Mouse (Mus musculus) small intestine, adult 2 months (tissue): ENCODE measurements around the gene Itgb5.

ENCODE experiments used
- CTCF ChIP-seq: fragments of 200-500 bp; IDR thresholded peaks from 2 replicates; pipeline ENCODE4 v1.5.1; 2012; ENCODE audit warnings: low read depth, mild to moderate bottlenecking, control low read depth, inconsistent platforms, low read length, moderate library complexity, mixed read lengths; ENCODE audit not compliant: insufficient replicate concordance, insufficient read length; ENCODE audit errors: extremely low read depth
- POLR2A ChIP-seq: fragments of 200-500 bp; IDR thresholded peaks from 2 replicates; pipeline ENCODE4 v1.6.1; 2012; ENCODE audit warnings: low read depth, mild to moderate bottlenecking, control low read depth, inconsistent platforms, low read length, moderate library complexity

DNA sequence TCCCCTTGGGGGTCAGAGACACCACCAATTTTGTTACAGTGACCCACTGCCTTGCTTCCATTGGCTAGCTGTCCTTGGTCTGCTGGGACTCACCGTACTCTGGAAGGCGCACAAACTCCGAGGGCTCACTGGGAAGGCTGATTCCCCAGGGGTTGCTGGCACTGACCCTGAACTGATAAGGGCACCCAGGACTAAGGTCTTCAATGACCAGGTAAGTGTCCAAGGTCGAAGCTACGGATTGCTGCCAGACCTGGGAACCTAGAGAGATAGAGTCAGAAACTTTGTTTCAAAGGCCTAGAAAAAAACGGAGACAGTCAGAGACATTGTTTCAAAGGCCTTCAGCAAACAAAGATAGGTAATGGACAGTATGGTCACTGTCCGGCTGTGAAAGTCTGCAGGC is 157.5 kb downstream of the Itgb5 start:
- TF ChIP-seq POLR2A (no peak), CTCF (no peak)
